Mouse (Mus musculus) limb, embryonic 11.5 days (tissue): ENCODE measurements around the gene Magi2. TPM values are rescaled to one million over a fixed set of nuclear protein-coding genes. Genes with fewer than 3 reads are reported as not detected.

Experiments used
- ATAC-seq: fragments of 200-750 bp; cut with Nextera tagmentation; 2 replicates; pipeline ENCODE4 v1.8.0; 2017; ENCODE audit warnings: low read depth; ENCODE audit not compliant: insufficient number of reproducible peaks, low FRiP score, low TSS enrichment
- DNase-seq: peaks from one replicate; pipeline ENCODE4 v3.0.0-alpha.2; 2015; ENCODE audit warnings: low spot score
- H3K27ac ChIP-seq: fragments of 300-500 bp; sonication (generic); replicated peaks from 2 replicates; pipeline ENCODE4 v1.5.1; 2014; ENCODE audit warnings: low read depth, mild to moderate bottlenecking, low read length
- H3K27me3 ChIP-seq: fragments of 300-500 bp; sonication (generic); 2 replicates; pipeline ENCODE4 v1.6.1; 2014; ENCODE audit warnings: mild to moderate bottlenecking, low read length, mixed read lengths; ENCODE audit not compliant: control insufficient read depth, insufficient read depth
- H3K36me3 ChIP-seq: fragments of 300-500 bp; sonication (generic); 2 replicates; pipeline ENCODE4 v1.6.1; 2014; ENCODE audit warnings: mild to moderate bottlenecking, low read length, moderate library complexity, mixed read lengths; ENCODE audit not compliant: control insufficient read depth, insufficient read depth
- H3K4me1 ChIP-seq: fragments of 300-500 bp; sonication (generic); 2 replicates; pipeline ENCODE4 v1.6.1; 2014; ENCODE audit warnings: low read length, mixed read lengths; ENCODE audit not compliant: control insufficient read depth, insufficient read depth
- H3K4me2 ChIP-seq: fragments of 300-500 bp; sonication (generic); 2 replicates; pipeline ENCODE4 v1.6.1; 2014; ENCODE audit warnings: low read depth, mild to moderate bottlenecking, moderate library complexity; ENCODE audit not compliant: severe bottlenecking
- H3K4me3 ChIP-seq: fragments of 300-500 bp; sonication (generic); 2 replicates; pipeline ENCODE4 v1.5.1; 2014; ENCODE audit warnings: low read depth, low read length
- H3K9ac ChIP-seq: fragments of 300-500 bp; sonication (generic); 2 replicates; pipeline ENCODE4 v1.6.1; 2014; ENCODE audit warnings: mild to moderate bottlenecking, low read length
- H3K9me3 ChIP-seq: fragments of 300-500 bp; sonication (generic); 2 replicates; pipeline ENCODE4 v1.6.1; 2016; ENCODE audit warnings: low read length; ENCODE audit not compliant: control insufficient read depth
- WGBS: fragments of 180-500 bp; shearing (Covaris S2); extraction: QIAGEN DNeasy Blood & Tissue Kit; methylation state at CpG from one replicate; pipeline ENCODE4 v1.1.7; 2014; 5-methylcytosine and 5-hydroxymethylcytosine counted together
- polyA plus RNA-seq: library from polyadenylated mRNA; unstranded; fragments of >200 nt; fragmentation: Nextera tagmentation; extraction: Ambion mirVana; gene quantifications from 2 replicates; pipeline ENCODE4 v1.2.1, GENCODE M21; 2014

Gene Magi2
- polyA plus RNA-seq, 1 experiment from 2014 or later = 2.8 TPM

DNA sequence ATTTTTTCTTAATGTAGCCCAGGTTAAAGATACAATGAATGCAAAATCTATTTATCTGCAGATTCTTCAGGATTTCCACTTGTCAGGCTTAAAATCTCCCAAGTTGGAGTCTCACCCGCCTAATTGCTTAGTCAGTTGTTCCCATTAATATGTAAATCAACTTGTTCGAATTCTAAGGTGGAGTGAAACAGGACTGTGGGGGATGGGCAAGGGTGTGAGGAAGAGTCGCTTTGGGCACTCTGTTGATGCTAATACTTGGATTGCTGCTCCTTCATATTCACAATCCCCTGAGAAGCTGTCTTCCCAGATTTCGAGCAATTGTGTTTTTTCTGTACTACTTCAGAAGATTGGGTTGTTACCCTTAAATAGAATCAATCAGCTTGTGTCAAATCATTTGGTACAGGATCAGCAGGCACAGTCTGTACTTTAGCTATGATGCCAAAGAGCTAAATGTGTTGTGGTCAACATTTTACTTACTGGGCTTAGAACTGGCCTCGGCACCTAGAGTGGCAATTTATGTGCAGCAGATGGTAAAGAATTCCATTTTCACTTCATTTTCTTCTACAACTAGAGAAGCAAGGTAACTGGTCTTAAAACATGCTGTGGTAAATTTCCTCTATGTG is 560.8 kb downstream of the Magi2 start:
- H3K9ac ChIP-seq = no peak overlapping the region
- no peaks in the 10 kb centered on the region for H3K4me1 ChIP-seq
- H3K27ac ChIP-seq = no peak overlapping the region
- no peak for ATAC-seq
- H3K4me3 ChIP-seq = no peak overlapping the region
- no peaks in the 10 kb centered on the region for H3K9me3 ChIP-seq
- WGBS = 45% methylated on average over 5 of the region's 5 CpGs
- no peaks in the 10 kb centered on the region for H3K36me3 ChIP-seq
- H3K27me3 ChIP-seq = no peaks in the 10 kb centered on the region
- H3K4me2 ChIP-seq = no peak overlapping the region
- DNase-seq = no peak

DNA sequence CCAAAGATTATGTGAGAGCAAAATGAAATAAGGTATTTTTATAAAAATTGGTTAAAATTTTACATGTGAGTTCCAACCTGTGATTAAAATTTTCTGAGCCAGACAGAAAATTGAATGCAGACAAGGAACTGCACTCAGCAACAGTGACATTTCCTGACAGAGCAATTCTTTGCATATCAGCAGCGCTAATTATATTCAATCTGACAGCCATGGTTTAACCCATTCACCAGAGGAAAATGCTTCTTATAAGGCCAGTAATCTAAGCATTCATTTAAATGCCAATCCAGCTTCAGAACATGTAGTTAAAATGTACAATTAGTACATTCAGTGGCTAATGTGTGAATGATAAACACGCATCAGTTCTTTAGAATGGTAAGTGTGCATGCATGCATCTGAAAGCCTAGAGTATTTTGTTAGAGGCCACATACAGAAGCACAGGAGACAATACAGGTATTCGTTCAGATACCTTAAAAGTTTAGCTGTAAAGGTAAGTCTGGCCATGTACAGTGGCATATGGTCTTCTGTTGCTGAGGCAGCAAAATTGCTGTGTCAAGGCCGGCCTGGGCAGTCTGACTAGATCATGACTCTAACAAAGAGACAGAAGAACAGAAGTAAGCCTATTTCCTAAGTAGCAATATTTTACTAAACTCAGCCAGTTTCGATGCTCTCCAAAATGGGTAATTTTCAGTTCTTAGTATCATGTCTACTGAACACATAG is 576.4 kb downstream of the Magi2 start:
- H3K27ac ChIP-seq = no peak overlapping the region
- no peaks in the 10 kb centered on the region for H3K27me3 ChIP-seq
- DNase-seq = no peak
- H3K36me3 ChIP-seq = no peaks in the 10 kb centered on the region
- ATAC-seq = no peak
- no peak overlapping the region for H3K4me3 ChIP-seq
- H3K9ac ChIP-seq = no peak overlapping the region
- 91% methylated on average over 5 of the region's 5 CpGs for WGBS
- H3K9me3 ChIP-seq = no peaks in the 10 kb centered on the region
- H3K4me2 ChIP-seq = no peak overlapping the region
- no peaks in the 10 kb centered on the region for H3K4me1 ChIP-seq

DNA sequence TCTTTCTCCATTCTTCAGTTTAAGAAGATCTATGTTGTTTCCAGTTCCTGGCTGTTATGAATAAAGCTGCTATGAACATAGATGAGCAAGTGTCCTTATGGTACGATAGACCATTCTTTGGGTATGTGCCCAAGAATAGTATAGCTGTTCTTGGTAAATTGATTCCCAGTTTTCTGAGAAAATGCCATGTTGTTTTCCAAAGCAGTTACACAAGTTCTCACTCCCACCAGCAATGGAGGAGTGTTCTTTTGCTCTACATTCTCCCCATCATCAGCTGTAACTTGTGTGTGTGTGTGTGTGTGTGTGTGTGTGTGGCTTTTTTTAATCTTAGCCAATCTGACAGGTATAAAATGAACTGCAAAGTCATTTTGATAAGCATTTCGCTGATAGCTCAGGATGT is 595.7 kb downstream of the Magi2 start:
- Histone ChIP-seq H3K27ac (no peak overlapping the region), H3K4me1 (no peaks in the 10 kb centered on the region), H3K4me2 (no peak overlapping the region), H3K4me3 (no peak overlapping the region), H3K9me3 (no peaks in the 10 kb centered on the region), H3K9ac (no peak overlapping the region), H3K27me3 (no peaks in the 10 kb centered on the region), H3K36me3 (no peaks in the 10 kb centered on the region)
- WGBS = 90% methylated on average over 2 of the region's 2 CpGs
- DNase-seq (no peak), ATAC-seq (no peak)

DNA sequence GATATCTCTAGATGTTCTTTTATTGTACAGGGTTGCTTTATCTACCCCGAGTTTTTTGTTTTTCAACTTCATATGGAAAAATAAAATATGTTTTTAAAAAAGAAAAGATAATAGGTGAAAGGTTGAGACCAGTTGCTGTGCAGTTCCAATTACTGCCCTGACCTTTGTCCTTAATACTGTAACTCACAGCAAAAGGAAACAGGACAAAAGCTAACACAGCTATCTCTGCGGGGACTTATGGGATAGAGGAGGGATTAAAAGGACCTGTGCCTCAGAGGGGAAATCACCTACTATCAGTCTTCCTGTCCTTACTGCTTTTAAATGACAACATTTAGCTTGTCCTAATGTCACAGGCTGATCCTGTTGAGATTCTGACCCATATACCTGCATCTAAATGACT is 599.1 kb downstream of the Magi2 start:
- Histone ChIP-seq H3K27ac (no peak overlapping the region), H3K4me1 (no peaks in the 10 kb centered on the region), H3K9ac (no peak overlapping the region), H3K27me3 (no peaks in the 10 kb centered on the region), H3K4me3 (no peak overlapping the region), H3K9me3 (no peaks in the 10 kb centered on the region), H3K36me3 (no peaks in the 10 kb centered on the region), H3K4me2 (no peak overlapping the region)
- ATAC-seq (no peak), DNase-seq (no peak)
- WGBS = 62% methylated on average over 2 of the region's 2 CpGs

DNA sequence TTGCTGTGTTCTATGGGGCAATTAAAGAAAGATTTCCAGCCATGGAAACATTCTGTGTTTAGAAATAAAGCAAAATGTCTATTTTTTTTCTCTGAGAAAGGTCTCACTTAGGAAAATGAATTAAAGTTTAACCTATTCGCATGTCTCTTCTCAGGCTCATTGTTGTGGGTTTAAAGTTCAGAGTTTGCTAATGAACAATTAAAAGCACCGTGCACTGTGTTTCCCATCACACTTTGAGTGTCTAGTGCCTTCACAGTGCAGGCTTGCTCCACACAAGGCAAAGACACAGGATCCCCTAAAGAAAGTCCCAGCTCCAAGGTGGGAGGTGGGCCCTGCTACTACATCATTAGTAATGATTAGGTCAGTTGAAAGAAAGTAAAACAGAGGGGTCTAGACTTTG is 602.5 kb downstream of the Magi2 start:
- no peak overlapping the region for H3K27ac ChIP-seq
- H3K9ac ChIP-seq = no peak overlapping the region
- H3K9me3 ChIP-seq = no peaks in the 10 kb centered on the region
- no peak overlapping the region for H3K4me3 ChIP-seq
- WGBS = 88% methylated on average over 2 of the region's 2 CpGs
- H3K27me3 ChIP-seq = no peaks in the 10 kb centered on the region
- no peak overlapping the region for H3K4me2 ChIP-seq
- H3K36me3 ChIP-seq = no peaks in the 10 kb centered on the region
- ATAC-seq = no peak
- DNase-seq = no peak
- no peaks in the 10 kb centered on the region for H3K4me1 ChIP-seq

DNA sequence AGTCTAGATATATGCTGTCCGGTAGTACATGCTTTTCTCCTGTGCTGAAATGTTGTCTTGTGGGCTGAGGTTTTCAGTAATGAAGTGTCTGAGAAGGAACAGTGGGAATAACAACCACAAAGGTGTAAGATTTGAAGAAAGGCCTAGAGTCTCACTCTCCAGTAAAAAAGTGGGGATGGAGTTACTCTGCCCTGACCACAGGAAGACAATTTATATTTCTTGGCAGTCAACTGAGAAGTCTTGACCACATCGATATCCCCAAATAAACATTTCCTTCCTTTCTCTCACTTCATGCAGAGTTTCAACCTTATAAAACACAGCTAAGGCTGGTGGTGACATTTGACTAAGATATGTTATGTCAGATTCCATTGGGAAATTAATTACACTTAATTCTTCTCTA is 636.0 kb downstream of the Magi2 start:
- Histone ChIP-seq H3K9ac (no peak overlapping the region), H3K27ac (no peak overlapping the region), H3K4me2 (no peak overlapping the region), H3K27me3 (no peaks in the 10 kb centered on the region), H3K36me3 (no peaks in the 10 kb centered on the region), H3K4me1 (no peaks in the 10 kb centered on the region), H3K9me3 (no peaks in the 10 kb centered on the region), H3K4me3 (no peak overlapping the region)
- DNase-seq = no peak
- 83% methylated on average over 2 of the region's 2 CpGs for WGBS
- ATAC-seq = no peak

DNA sequence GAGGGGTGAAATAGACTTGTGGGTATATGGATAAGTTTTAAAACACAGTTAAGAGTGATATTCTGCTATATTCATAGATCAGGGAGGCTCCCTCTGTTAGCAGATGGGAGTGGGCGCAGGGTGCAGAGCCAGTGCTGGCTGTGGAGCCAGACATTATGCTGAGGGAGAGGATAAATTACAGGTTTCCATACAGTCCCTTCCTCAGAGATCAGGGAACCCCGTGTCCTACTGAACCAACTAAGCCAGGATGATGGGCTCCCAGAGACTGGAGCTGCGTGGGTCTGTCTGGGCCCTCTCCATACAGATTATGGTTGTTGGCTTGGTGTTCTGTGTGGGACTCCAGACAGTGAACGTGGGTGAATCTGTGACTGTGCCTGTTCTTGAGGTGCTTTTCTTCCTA is 643.6 kb downstream of the Magi2 start:
- Histone ChIP-seq H3K4me3 (no peak overlapping the region), H3K27ac (no peak overlapping the region), H3K36me3 (no peaks in the 10 kb centered on the region), H3K27me3 (no peaks in the 10 kb centered on the region), H3K4me2 (no peak overlapping the region), H3K9ac (no peak overlapping the region), H3K4me1 (no peaks in the 10 kb centered on the region), H3K9me3 (no peaks in the 10 kb centered on the region)
- DNase-seq = no peak
- 86% methylated on average over 4 of the region's 4 CpGs for WGBS
- ATAC-seq = no peak

DNA sequence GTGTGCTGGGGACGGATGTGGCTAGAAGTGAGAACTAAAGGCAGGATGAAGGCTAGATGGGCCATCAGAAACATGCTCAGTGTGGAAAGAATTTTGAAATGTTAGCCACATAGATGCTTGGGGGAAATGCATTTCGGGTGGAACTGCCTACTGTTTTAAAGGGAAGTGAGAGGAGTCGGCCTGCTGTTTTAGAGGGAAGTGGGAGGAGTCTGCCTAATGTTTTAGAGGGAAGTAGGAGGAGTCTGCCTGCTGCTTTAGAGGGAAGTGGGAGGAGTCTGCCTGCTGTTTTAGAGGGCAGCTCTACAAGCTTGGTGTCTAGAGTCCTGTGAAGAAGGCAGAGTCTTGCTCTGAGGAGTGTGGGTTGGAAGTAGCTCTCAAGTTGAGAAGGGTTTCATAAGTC is 664.9 kb downstream of the Magi2 start:
- H3K9me3 ChIP-seq = no peaks in the 10 kb centered on the region
- H3K27me3 ChIP-seq = no peaks in the 10 kb centered on the region
- 75% methylated on average over 3 of the region's 3 CpGs for WGBS
- H3K27ac ChIP-seq = no peak overlapping the region
- DNase-seq (no peak), ATAC-seq (no peak)
- H3K36me3 ChIP-seq = no peaks in the 10 kb centered on the region
- H3K4me1 ChIP-seq = no peaks in the 10 kb centered on the region
- H3K4me2 ChIP-seq = no peak overlapping the region
- H3K9ac ChIP-seq = no peak overlapping the region
- no peak overlapping the region for H3K4me3 ChIP-seq

DNA sequence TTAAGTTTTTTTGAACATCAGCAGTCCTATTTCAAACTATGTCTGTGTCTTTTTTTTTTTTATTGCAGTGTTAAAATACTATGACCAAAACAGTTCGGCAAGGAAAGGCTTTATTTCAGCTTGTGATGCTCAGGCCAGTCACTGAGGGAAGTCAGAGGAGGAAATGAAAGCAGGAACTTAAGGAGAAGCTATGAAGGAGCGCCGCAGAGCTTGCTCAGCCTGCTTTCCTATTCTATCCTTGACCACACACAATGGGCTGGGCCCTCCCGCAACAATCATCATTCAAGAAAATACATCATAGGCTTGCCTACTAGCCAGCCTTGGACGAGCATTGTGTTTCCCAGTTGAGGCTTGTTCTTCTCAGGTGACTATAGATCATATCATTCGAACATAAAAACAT is 669.1 kb downstream of the Magi2 start:
- Histone ChIP-seq H3K4me1 (no peaks in the 10 kb centered on the region), H3K4me2 (no peak overlapping the region), H3K9me3 (no peaks in the 10 kb centered on the region), H3K27ac (no peak overlapping the region), H3K36me3 (no peaks in the 10 kb centered on the region), H3K4me3 (no peak overlapping the region), H3K27me3 (no peaks in the 10 kb centered on the region), H3K9ac (no peak overlapping the region)
- no peak for ATAC-seq
- DNase-seq = no peak
- WGBS = 88% methylated on average over 6 of the region's 6 CpGs
